8 mouse cellular contexts compared by ENCODE assay signal in the genomic region with DNA sequence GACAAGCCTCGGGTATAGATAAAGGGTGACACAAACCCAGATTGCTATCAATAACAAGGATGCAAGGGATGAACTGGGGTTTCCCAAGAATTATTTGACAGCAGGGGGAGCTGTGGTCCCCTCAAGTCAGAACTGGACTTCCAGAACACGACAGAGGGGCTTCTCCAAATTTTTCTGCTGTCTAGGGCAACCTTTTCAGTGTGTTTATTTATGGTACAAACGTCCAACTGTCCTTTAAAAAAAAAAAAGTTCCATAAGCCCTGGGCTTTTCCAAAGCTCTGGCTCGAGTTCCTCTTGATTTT. TPM values are rescaled to one million over a fixed set of nuclear protein-coding genes. Genes with fewer than 3 reads are reported as not detected.
DNase-seq lines count a peak whose midpoint lies in the region; ATAC-seq lines count a peak whose summit lies in the region.

No protein-coding gene starts in this region.

- DNase-seq in kidney, adult 8-10 months = no peak
- DNase-seq in NIH3T3 (ENCODE audit: low read depth) = peak; percentile 76
- DNase-seq in embryonic facial prominence, embryonic 14.5 days (ENCODE audit: low spot score) = peak; percentile 60
- no peak for DNase-seq in frontal cortex, postnatal 25 days (ENCODE audit: low spot score in 2 of 2)
- DNase-seq in urinary bladder, adult 18-20 months (ENCODE audit: low spot score in 2 of 2) = no peak

- no peak overlapping the region for H3K27ac ChIP-seq in kidney, embryonic 14.5 days (ENCODE audit: low read depth, low read length)
- H3K27ac ChIP-seq in embryonic facial prominence, embryonic 14.5 days (replicated peaks; ENCODE audit: low read depth, low read length) = peak overlapping the region; percentile 31
- H3K27ac ChIP-seq in intestine, embryonic 16.5 days (ENCODE audit: low read length) = peak overlapping the region; percentile 84
- H3K27ac ChIP-seq in midbrain, embryonic 12.5 days (replicated peaks) = 0 out of 2 replicates have a peak overlapping the region, but pooled peaks have one; percentile 20

- H3K27me3 ChIP-seq in kidney, embryonic 14.5 days (ENCODE audit: control insufficient read depth, insufficient read depth, low read length) = no peaks in the 10 kb centered on the region
- no peaks in the 10 kb centered on the region for H3K27me3 ChIP-seq in embryonic facial prominence, embryonic 14.5 days (replicated peaks; ENCODE audit: control insufficient read depth, insufficient read depth, low read length)
- no peaks in the 10 kb centered on the region for H3K27me3 ChIP-seq in intestine, embryonic 16.5 days (replicated peaks; ENCODE audit: control insufficient read depth, insufficient read depth, low read length)
- H3K27me3 ChIP-seq in midbrain, embryonic 12.5 days = peaks cover 16% of the 10 kb centered on the region

- no peak for ATAC-seq in kidney, embryonic 14.5 days (ENCODE audit: low FRiP score, low TSS enrichment)
- ATAC-seq in embryonic facial prominence, embryonic 14.5 days (ENCODE audit: low read depth) = no peak
- no peak for ATAC-seq in intestine, embryonic 16.5 days
- no peak for ATAC-seq in midbrain, embryonic 12.5 days (ENCODE audit: low FRiP score, low read depth)

- peaks cover 34% of the 10 kb centered on the region for H3K4me1 ChIP-seq in kidney, embryonic 14.5 days (ENCODE audit: control insufficient read depth, insufficient read depth, low read length)
- H3K4me1 ChIP-seq in embryonic facial prominence, embryonic 14.5 days (ENCODE audit: control insufficient read depth, insufficient read depth, low read length) = peaks cover 33% of the 10 kb centered on the region
- H3K4me1 ChIP-seq in intestine, embryonic 16.5 days (ENCODE audit: control insufficient read depth, insufficient read depth, low read length) = peaks cover 69% of the 10 kb centered on the region
- H3K4me1 ChIP-seq in midbrain, embryonic 12.5 days = peaks cover 60% of the 10 kb centered on the region

- peak overlapping the region; percentile 48; the same call in 1 of the 2 replicates for H3K9ac ChIP-seq in kidney, embryonic 14.5 days (ENCODE audit: low read depth, low read length)
- no peak overlapping the region; the same call in 1 of the 2 replicates for H3K9ac ChIP-seq in embryonic facial prominence, embryonic 14.5 days (ENCODE audit: low read depth, low read length)
- peak overlapping the region; percentile 87 for H3K9ac ChIP-seq in intestine, embryonic 16.5 days (ENCODE audit: low read depth, low read length)
- no peak overlapping the region for H3K9ac ChIP-seq in midbrain, embryonic 12.5 days (replicated peaks)

- H3K9me3 ChIP-seq in kidney, embryonic 14.5 days (ENCODE audit: control insufficient read depth, low read length) = no peaks in the 10 kb centered on the region
- H3K9me3 ChIP-seq in embryonic facial prominence, embryonic 14.5 days (ENCODE audit: control insufficient read depth, low read length) = no peaks in the 10 kb centered on the region
- no peaks in the 10 kb centered on the region for H3K9me3 ChIP-seq in intestine, embryonic 16.5 days (ENCODE audit: control insufficient read depth, low read length)
- no peaks in the 10 kb centered on the region for H3K9me3 ChIP-seq in midbrain, embryonic 12.5 days

- H3K36me3 ChIP-seq in kidney, embryonic 14.5 days (ENCODE audit: control insufficient read depth, insufficient read depth, low read length) = no peaks in the 10 kb centered on the region
- no peaks in the 10 kb centered on the region for H3K36me3 ChIP-seq in embryonic facial prominence, embryonic 14.5 days (ENCODE audit: control insufficient read depth, insufficient read depth, low read length)
- H3K36me3 ChIP-seq in intestine, embryonic 16.5 days (ENCODE audit: control insufficient read depth, insufficient read depth, low read length) = no peaks in the 10 kb centered on the region
- H3K36me3 ChIP-seq in midbrain, embryonic 12.5 days = no peaks in the 10 kb centered on the region

- H3K4me3 ChIP-seq in kidney, embryonic 14.5 days (ENCODE audit: low read length) = peak overlapping the region; percentile 76
- peak overlapping the region; percentile 75 for H3K4me3 ChIP-seq in embryonic facial prominence, embryonic 14.5 days (ENCODE audit: low read depth, low read length)
- H3K4me3 ChIP-seq in intestine, embryonic 16.5 days (ENCODE audit: low read length) = peak overlapping the region; percentile 84
- peak overlapping the region; percentile 85 for H3K4me3 ChIP-seq in midbrain, embryonic 12.5 days

- WGBS in kidney, embryonic 14.5 days = 9% methylated on average over 4 of the region's 4 CpGs
- 6% methylated on average over 4 of the region's 4 CpGs for WGBS in embryonic facial prominence, embryonic 14.5 days
- 11% methylated on average over 4 of the region's 4 CpGs for WGBS in intestine, embryonic 16.5 days
- WGBS in midbrain, embryonic 12.5 days = 1% methylated on average over 4 of the region's 4 CpGs

- peak overlapping the region; percentile 93 for H3K4me2 ChIP-seq in kidney, embryonic 14.5 days (replicated peaks; ENCODE audit: low read depth, low read length)
- H3K4me2 ChIP-seq in embryonic facial prominence, embryonic 14.5 days (ENCODE audit: low read depth, low read length) = peak overlapping the region; percentile 94
- peak overlapping the region; percentile 91 for H3K4me2 ChIP-seq in intestine, embryonic 16.5 days (ENCODE audit: low read depth, low read length)
- H3K4me2 ChIP-seq in midbrain, embryonic 12.5 days (replicated peaks) = peak overlapping the region; percentile 94

RNA-seq across cellular contexts. Expression of a gene that starts 1.7 kb away (rescaled TPM):
- 10.2 and 18.4 TPM in 2 replicates for polyA plus RNA-seq in kidney, embryonic 14.5 days (2014; fragmentation: Nextera tagmentation; extraction: Ambion mirVana)
- 9.6 and 10.9 TPM in 2 replicates for polyA plus RNA-seq in embryonic facial prominence, embryonic 14.5 days (2014; fragmentation: Nextera tagmentation; extraction: Ambion mirVana)
- polyA plus RNA-seq in intestine, embryonic 16.5 days (2015; fragmentation: Nextera tagmentation; extraction: Ambion mirVana) = 51.4 and 57.1 TPM in 2 replicates
- polyA plus RNA-seq in midbrain, embryonic 12.5 days (2016; fragmentation: Nextera tagmentation; extraction: Ambion mirVana) = 15.4 and 17.2 TPM in 2 replicates

RNA-seq across cellular contexts. Expression of a gene that starts 40.4 kb away (rescaled TPM):
- 21.1 and 25.9 TPM in 2 replicates for polyA plus RNA-seq in kidney, embryonic 14.5 days (2014; fragmentation: Nextera tagmentation; extraction: Ambion mirVana)
- polyA plus RNA-seq in embryonic facial prominence, embryonic 14.5 days (2014; fragmentation: Nextera tagmentation; extraction: Ambion mirVana) = 17.8 and 23.9 TPM in 2 replicates
- 19.3 and 20.2 TPM in 2 replicates for polyA plus RNA-seq in intestine, embryonic 16.5 days (2015; fragmentation: Nextera tagmentation; extraction: Ambion mirVana)
- polyA plus RNA-seq in midbrain, embryonic 12.5 days (2016; fragmentation: Nextera tagmentation; extraction: Ambion mirVana) = 36.8 and 41.6 TPM in 2 replicates

RNA-seq across cellular contexts. Expression of a gene that starts 40.5 kb away (rescaled TPM):
- polyA plus RNA-seq in kidney, embryonic 14.5 days (2014; fragmentation: Nextera tagmentation; extraction: Ambion mirVana) = 11.9 and 12.1 TPM in 2 replicates
- polyA plus RNA-seq in embryonic facial prominence, embryonic 14.5 days (2014; fragmentation: Nextera tagmentation; extraction: Ambion mirVana) = 9.8 and 10.6 TPM in 2 replicates
- 16.9 and 17.2 TPM in 2 replicates for polyA plus RNA-seq in intestine, embryonic 16.5 days (2015; fragmentation: Nextera tagmentation; extraction: Ambion mirVana)
- 12.6 TPM in 2 replicates for polyA plus RNA-seq in midbrain, embryonic 12.5 days (2016; fragmentation: Nextera tagmentation; extraction: Ambion mirVana)

RNA-seq across cellular contexts. Expression of a gene that starts 54.5 kb away (rescaled TPM):
- polyA plus RNA-seq in kidney, embryonic 14.5 days (2014; fragmentation: Nextera tagmentation; extraction: Ambion mirVana) = not detected in 2 replicates
- polyA plus RNA-seq in embryonic facial prominence, embryonic 14.5 days (2014; fragmentation: Nextera tagmentation; extraction: Ambion mirVana) = not detected in 2 replicates
- polyA plus RNA-seq in intestine, embryonic 16.5 days (2015; fragmentation: Nextera tagmentation; extraction: Ambion mirVana) = not detected in 2 replicates
- not detected in 2 replicates for polyA plus RNA-seq in midbrain, embryonic 12.5 days (2016; fragmentation: Nextera tagmentation; extraction: Ambion mirVana)

RNA-seq across cellular contexts. Expression of a gene that starts 54.5 kb away (rescaled TPM):
- polyA plus RNA-seq in kidney, embryonic 14.5 days (2014; fragmentation: Nextera tagmentation; extraction: Ambion mirVana) = 34.7 and 38.1 TPM in 2 replicates
- polyA plus RNA-seq in embryonic facial prominence, embryonic 14.5 days (2014; fragmentation: Nextera tagmentation; extraction: Ambion mirVana) = 16.2 and 17.6 TPM in 2 replicates
- 26.7 and 30.0 TPM in 2 replicates for polyA plus RNA-seq in intestine, embryonic 16.5 days (2015; fragmentation: Nextera tagmentation; extraction: Ambion mirVana)
- polyA plus RNA-seq in midbrain, embryonic 12.5 days (2016; fragmentation: Nextera tagmentation; extraction: Ambion mirVana) = 46.0 and 48.2 TPM in 2 replicates

Comparison
In these comparisons a context has a peak if more than half of its experiments do, and no peak if none do; other contexts are left out.
1. H3K9ac ChIP-seq: peak in kidney, embryonic 14.5 days (single experiment) and intestine, embryonic 16.5 days (single experiment); none in embryonic facial prominence, embryonic 14.5 days (single experiment) and midbrain, embryonic 12.5 days (single experiment).
2. DNase-seq: peak in NIH3T3 (single experiment) and embryonic facial prominence, embryonic 14.5 days (single experiment); none in kidney, adult 8-10 months (0 of 2), frontal cortex, postnatal 25 days (0 of 2) and urinary bladder, adult 18-20 months (0 of 2).
3. Peak in every context shown above with its lines, with median percentiles within 50 percentile points of each other: H3K4me2 ChIP-seq and H3K4me3 ChIP-seq.